Mouse (Mus musculus) midbrain, embryonic 11.5 days (tissue): ENCODE measurements at regions not wholly inside any gene's neighbourhood (a gene's known extent, or its start where the extent isn't known, plus 50 kb on each side); places are given as distances from the start of the nearest gene placed in this dataset.
A peak's percentile ranks its signal among the peaks of the same experiment; 100 is the strongest.

Source experiments
- ATAC-seq: fragments of 200-750 bp; cut with Nextera tagmentation; 2 replicates; pipeline ENCODE4 v1.8.0; 2017; ENCODE audit warnings: moderate TSS enrichment, moderate library complexity; ENCODE audit not compliant: low FRiP score
- DNase-seq: peaks from one replicate; pipeline ENCODE4 v3.0.0; 2015; ENCODE audit warnings: low spot score; ENCODE audit errors: missing footprints
- H3K27ac ChIP-seq: fragments of 300-500 bp; sonication (generic); 2 replicates; pipeline ENCODE4 v1.5.1; 2014; ENCODE audit warnings: low read depth, low read length
- H3K27me3 ChIP-seq: fragments of 300-500 bp; sonication (generic); 2 replicates; pipeline ENCODE4 v1.6.1; 2014; ENCODE audit warnings: mild to moderate bottlenecking, low read length, moderate library complexity, mixed read lengths; ENCODE audit not compliant: control insufficient read depth, insufficient read depth
- H3K36me3 ChIP-seq: fragments of 300-500 bp; sonication (generic); 2 replicates; pipeline ENCODE4 v1.6.1; 2014; ENCODE audit warnings: mild to moderate bottlenecking, low read length, moderate library complexity, mixed read lengths; ENCODE audit not compliant: control insufficient read depth, insufficient read depth
- H3K4me1 ChIP-seq: fragments of 300-500 bp; sonication (generic); 2 replicates; pipeline ENCODE4 v1.6.1; 2014; ENCODE audit warnings: low read length; ENCODE audit not compliant: control insufficient read depth, insufficient read depth
- H3K4me2 ChIP-seq: fragments of 300-500 bp; sonication (generic); 2 replicates; pipeline ENCODE4 v1.6.1; 2014; ENCODE audit warnings: mild to moderate bottlenecking, moderate library complexity
- H3K4me3 ChIP-seq: fragments of 300-500 bp; sonication (generic); 2 replicates; pipeline ENCODE4 v1.5.1; 2014; ENCODE audit warnings: low read depth, low read length
- H3K9ac ChIP-seq: fragments of 300-500 bp; sonication (generic); 2 replicates; pipeline ENCODE4 v1.6.1; 2014; ENCODE audit warnings: low read length
- H3K9me3 ChIP-seq: fragments of 300-500 bp; sonication (generic); 2 replicates; pipeline ENCODE4 v1.6.1; 2016; ENCODE audit warnings: low read length; ENCODE audit not compliant: control insufficient read depth
- WGBS: fragments of 180-500 bp; shearing (Covaris S2); extraction: QIAGEN DNeasy Blood & Tissue Kit; methylation state at CpG from one replicate; pipeline ENCODE4 v1.1.7; 2014; 5-methylcytosine and 5-hydroxymethylcytosine counted together

- Histone ChIP-seq H3K27me3 (no peaks in the 10 kb centered on the region), H3K36me3 (no peaks in the 10 kb centered on the region), H3K9me3 (peaks cover 7% of the 10 kb centered on the region; the same call in 1 of the 2 replicates), H3K4me1 (no peaks in the 10 kb centered on the region), H3K4me3 (no peak overlapping the region), H3K9ac (no peak overlapping the region), H3K27ac (no peak overlapping the region), H3K4me2 (no peak overlapping the region)
- ATAC-seq (no peak), DNase-seq (peak; percentile 71)
- 72% methylated on average over 2 of the region's 2 CpGs for WGBS
These were observed 85.6 kb upstream of the Slc1a4 start for GRCm38 (mm10) chr11:20418141-20418540.

- peaks cover 5% of the 10 kb centered on the region; the same call in 1 of the 2 replicates for H3K9me3 ChIP-seq
- peak; percentile 62 for DNase-seq
- no peaks in the 10 kb centered on the region for H3K4me1 ChIP-seq
- no peaks in the 10 kb centered on the region for H3K36me3 ChIP-seq
- no peaks in the 10 kb centered on the region for H3K27me3 ChIP-seq
- H3K4me2 ChIP-seq = no peak overlapping the region
- no peak for ATAC-seq
- no peak overlapping the region for H3K9ac ChIP-seq
- H3K4me3 ChIP-seq = no peak overlapping the region
- no peak overlapping the region for H3K27ac ChIP-seq
- 78% methylated on average over 4 of the region's 4 CpGs for WGBS
These were observed 88.4 kb upstream of the Slc1a4 start for GRCm38 (mm10) chr11:20420876-20421275.

- 84% methylated on average over 9 of the region's 9 CpGs for WGBS
These were observed 103.5 kb upstream of the Slc1a4 start for GRCm38 (mm10) chr11:20436057-20436456.

GRCm38 (mm10) chr11:20442476-20442875 is 100.6 kb upstream of the Sertad2 start:
- Histone ChIP-seq H3K27ac (no peak overlapping the region), H3K4me3 (no peak overlapping the region), H3K27me3 (no peaks in the 10 kb centered on the region), H3K4me1 (peaks cover 11% of the 10 kb centered on the region), H3K9me3 (0 out of 2 replicates have a peak, but pooled peaks cover 1% of the 10 kb centered on the region), H3K9ac (no peak overlapping the region), H3K4me2 (no peak overlapping the region), H3K36me3 (no peaks in the 10 kb centered on the region)
- DNase-seq (peak; percentile 86), ATAC-seq (peak; percentile 23; the same call in 1 of the 2 replicates)
- 13% methylated on average over 4 of the region's 4 CpGs for WGBS

More at GRCm38 (mm10) chr11:20436057-20436456, 103.5 kb upstream of the Slc1a4 start:
- DNase-seq = peak; percentile 35
- H3K4me3 ChIP-seq = no peak overlapping the region
- no peaks in the 10 kb centered on the region for H3K4me1 ChIP-seq
- no peak overlapping the region for H3K9ac ChIP-seq
- no peaks in the 10 kb centered on the region for H3K9me3 ChIP-seq
- no peak for ATAC-seq
- H3K27ac ChIP-seq = no peak overlapping the region
- no peaks in the 10 kb centered on the region for H3K27me3 ChIP-seq
- H3K36me3 ChIP-seq = no peaks in the 10 kb centered on the region
- H3K4me2 ChIP-seq = no peak overlapping the region

- no peak overlapping the region for H3K27ac ChIP-seq
- H3K9ac ChIP-seq = peak overlapping the region; percentile 33
- peak overlapping the region; percentile 27 for H3K4me2 ChIP-seq
- H3K4me1 ChIP-seq = peaks cover 11% of the 10 kb centered on the region
- H3K36me3 ChIP-seq = no peaks in the 10 kb centered on the region
- H3K4me3 ChIP-seq = peak overlapping the region; percentile 10
- WGBS = 11% methylated on average over 16 of the region's 18 CpGs
- DNase-seq (peak; percentile 89), ATAC-seq (peak; percentile 28; the same call in 1 of the 2 replicates)
- 0 out of 2 replicates have a peak, but pooled peaks cover 2% of the 10 kb centered on the region for H3K9me3 ChIP-seq
- H3K27me3 ChIP-seq = no peaks in the 10 kb centered on the region
These were observed 97.8 kb upstream of the Sertad2 start for GRCm38 (mm10) chr11:20445061-20445902.

GRCm38 (mm10) chr11:20445903-20446264 is 97.2 kb upstream of the Sertad2 start:
- no peak overlapping the region for H3K27ac ChIP-seq
- no peaks in the 10 kb centered on the region for H3K27me3 ChIP-seq
- H3K9me3 ChIP-seq = 0 out of 2 replicates have a peak, but pooled peaks cover 2% of the 10 kb centered on the region
- ATAC-seq = peak; percentile 71
- peak overlapping the region; percentile 33 for H3K9ac ChIP-seq
- WGBS = 2% methylated on average over 6 of the region's 6 CpGs
- H3K4me1 ChIP-seq = peaks cover 11% of the 10 kb centered on the region
- peak; percentile 95 for DNase-seq
- peak overlapping the region; percentile 27 for H3K4me2 ChIP-seq
- H3K36me3 ChIP-seq = no peaks in the 10 kb centered on the region
- 0 out of 2 replicates have a peak overlapping the region, but pooled peaks have one; percentile 10 for H3K4me3 ChIP-seq

- WGBS = 84% methylated on average over 4 of the region's 4 CpGs
- ATAC-seq = no peak
These were observed 90.2 kb upstream of the Sertad2 start for GRCm38 (mm10) chr11:20452901-20453300.

GRCm38 (mm10) chr11:20453786-20454185 is 89.3 kb upstream of the Sertad2 start:
- Histone ChIP-seq H3K4me2 (no peak overlapping the region), H3K27ac (no peak overlapping the region), H3K36me3 (no peaks in the 10 kb centered on the region), H3K4me3 (no peak overlapping the region), H3K9me3 (no peaks in the 10 kb centered on the region), H3K4me1 (peaks cover 4% of the 10 kb centered on the region), H3K9ac (no peak overlapping the region), H3K27me3 (no peaks in the 10 kb centered on the region; the same call in 1 of the 2 replicates)
- DNase-seq (no peak), ATAC-seq (no peak)
- WGBS = 84% methylated on average over 7 of the region's 7 CpGs

More at GRCm38 (mm10) chr11:20452901-20453300, 90.2 kb upstream of the Sertad2 start:
- H3K27me3 ChIP-seq = no peaks in the 10 kb centered on the region; the same call in 1 of the 2 replicates
- H3K27ac ChIP-seq = no peak overlapping the region
- no peak for DNase-seq
- H3K9me3 ChIP-seq = no peaks in the 10 kb centered on the region
- no peak overlapping the region for H3K9ac ChIP-seq
- no peak overlapping the region for H3K4me3 ChIP-seq
- peaks cover 4% of the 10 kb centered on the region for H3K4me1 ChIP-seq
- H3K36me3 ChIP-seq = no peaks in the 10 kb centered on the region
- H3K4me2 ChIP-seq = no peak overlapping the region
